Mouse (Mus musculus): ENCODE data around the gene Stab2. TPM values are rescaled to one million over a fixed set of nuclear protein-coding genes. Genes with fewer than 3 reads are reported as not detected.

The Stab2 gene
- polyA plus RNA-seq, 1 experiment from 2014 or later: 0.17 TPM

DNA sequence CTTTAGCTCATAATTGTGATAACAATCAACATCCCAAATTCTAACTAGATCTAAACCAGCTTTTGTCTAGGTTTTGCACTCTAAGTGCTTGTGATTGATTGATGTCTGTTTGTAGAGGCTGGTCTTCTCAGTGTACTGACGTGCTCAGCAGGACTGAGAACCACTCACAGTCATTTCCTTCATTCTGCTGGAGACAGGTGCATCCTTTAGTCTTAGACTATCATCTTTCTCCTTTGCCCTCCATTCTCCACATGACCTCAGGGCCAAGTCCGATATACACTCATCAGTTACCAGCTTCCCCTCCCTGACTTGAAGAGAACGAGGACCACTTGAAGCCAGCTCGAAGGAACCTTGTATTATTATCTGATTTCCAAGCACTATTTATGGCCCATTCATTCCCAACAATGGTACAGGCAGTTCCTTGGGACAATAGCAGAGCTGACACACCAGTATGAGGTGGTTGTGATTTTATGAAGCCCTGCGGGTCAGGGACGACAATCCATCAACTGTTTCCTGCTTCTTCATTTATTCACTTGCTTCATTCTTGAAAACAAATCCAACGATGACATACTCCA lies 6.7 kb upstream of the Stab2 start:
- no peak for ATAC-seq (ENCODE audit: low FRiP score, low TSS enrichment)

GRCm38 (mm10) chr10:87012087-87012486 lies 4.3 kb upstream of the Stab2 start:
- Histone ChIP-seq H3K27me3 (ENCODE audit: control insufficient read depth, insufficient read depth, low read length) (no peaks in the 10 kb centered on the region), H3K4me2 (replicated peaks; ENCODE audit: low read depth) (no peak overlapping the region), H3K4me1 (replicated peaks; ENCODE audit: control insufficient read depth, insufficient read depth) (no peaks in the 10 kb centered on the region), H3K9me3 (ENCODE audit: control insufficient read depth, low read length) (no peaks in the 10 kb centered on the region), H3K9ac (ENCODE audit: low read length) (no peak overlapping the region), H3K27ac (replicated peaks) (no peak overlapping the region), H3K36me3 (ENCODE audit: control insufficient read depth, insufficient read depth, low read length) (no peaks in the 10 kb centered on the region), H3K4me3 (ENCODE audit: low read depth, low read length) (no peak overlapping the region)
- ATAC-seq (ENCODE audit: low FRiP score, low TSS enrichment) (no peak), DNase-seq (ENCODE audit: low spot score) (no peak)
- TF ChIP-seq EP300 (optimal IDR thresholded peaks at IDR 0.05) (no peak), CTCF (IDR thresholded peaks at IDR 0.05; ENCODE audit: low read depth) (no peak)
- 89% methylated on average over 7 of the region's 7 CpGs for WGBS

More for the DNA sequence above, 6.7 kb upstream of the Stab2 start:
- H3K36me3 ChIP-seq (ENCODE audit: control insufficient read depth, insufficient read depth, low read length): no peaks in the 10 kb centered on the region
- H3K27me3 ChIP-seq (ENCODE audit: control insufficient read depth, insufficient read depth, low read length): no peaks in the 10 kb centered on the region
- H3K4me2 ChIP-seq (replicated peaks; ENCODE audit: low read depth): no peak overlapping the region
- no peak overlapping the region for H3K9ac ChIP-seq (ENCODE audit: low read length)
- TF ChIP-seq EP300 (optimal IDR thresholded peaks at IDR 0.05) (no peak), CTCF (IDR thresholded peaks at IDR 0.05; ENCODE audit: low read depth) (no peak)
- no peaks in the 10 kb centered on the region for H3K4me1 ChIP-seq (replicated peaks; ENCODE audit: control insufficient read depth, insufficient read depth)
- no peak overlapping the region for H3K4me3 ChIP-seq (ENCODE audit: low read depth, low read length)
- H3K27ac ChIP-seq (replicated peaks): no peak overlapping the region
- 65% methylated on average over 7 of the region's 7 CpGs for WGBS
- no peaks in the 10 kb centered on the region for H3K9me3 ChIP-seq (ENCODE audit: control insufficient read depth, low read length)
- no peak for DNase-seq (ENCODE audit: low spot score)

DNA sequence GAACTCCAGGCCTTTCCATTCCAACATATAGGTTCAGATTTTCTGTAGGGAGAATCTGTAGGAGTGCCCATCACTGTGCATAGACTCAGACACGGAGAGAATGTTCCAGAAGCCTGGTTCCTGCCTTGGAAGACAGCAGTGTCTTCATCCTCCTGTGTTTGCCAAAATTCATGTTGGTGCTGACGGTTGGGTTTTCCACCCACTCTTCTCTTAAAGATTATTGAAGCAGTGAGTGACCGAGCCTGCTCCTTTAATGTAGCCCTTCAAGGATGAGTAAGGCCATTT lies 332 bp upstream of the Stab2 start:
- H3K4me1 ChIP-seq (replicated peaks; ENCODE audit: control insufficient read depth, insufficient read depth): no peaks in the 10 kb centered on the region
- 74% methylated on average over 3 of the region's 3 CpGs for WGBS
- DNase-seq (ENCODE audit: low spot score) (no peak), ATAC-seq (ENCODE audit: low FRiP score, low TSS enrichment) (no peak)
- no peak overlapping the region for H3K4me3 ChIP-seq (ENCODE audit: low read depth, low read length)
- no peak for TF ChIP-seq EP300 (optimal IDR thresholded peaks at IDR 0.05)
- no peak for TF ChIP-seq CTCF (IDR thresholded peaks at IDR 0.05; ENCODE audit: low read depth)
- no peaks in the 10 kb centered on the region for H3K9me3 ChIP-seq (ENCODE audit: control insufficient read depth, low read length)
- H3K27me3 ChIP-seq (ENCODE audit: control insufficient read depth, insufficient read depth, low read length): no peaks in the 10 kb centered on the region
- H3K27ac ChIP-seq (replicated peaks): no peak overlapping the region
- no peak overlapping the region for H3K4me2 ChIP-seq (replicated peaks; ENCODE audit: low read depth)
- no peak overlapping the region for H3K9ac ChIP-seq (ENCODE audit: low read length)
- H3K36me3 ChIP-seq (ENCODE audit: control insufficient read depth, insufficient read depth, low read length): no peaks in the 10 kb centered on the region

- H3K27ac ChIP-seq (replicated peaks): no peak overlapping the region
- H3K9me3 ChIP-seq (ENCODE audit: control insufficient read depth, low read length): no peaks in the 10 kb centered on the region
- 73% methylated on average over 14 of the region's 14 CpGs for WGBS
These were observed 15.4 kb downstream of the Stab2 start for GRCm38 (mm10) chr10:86992238-86992976.

DNA sequence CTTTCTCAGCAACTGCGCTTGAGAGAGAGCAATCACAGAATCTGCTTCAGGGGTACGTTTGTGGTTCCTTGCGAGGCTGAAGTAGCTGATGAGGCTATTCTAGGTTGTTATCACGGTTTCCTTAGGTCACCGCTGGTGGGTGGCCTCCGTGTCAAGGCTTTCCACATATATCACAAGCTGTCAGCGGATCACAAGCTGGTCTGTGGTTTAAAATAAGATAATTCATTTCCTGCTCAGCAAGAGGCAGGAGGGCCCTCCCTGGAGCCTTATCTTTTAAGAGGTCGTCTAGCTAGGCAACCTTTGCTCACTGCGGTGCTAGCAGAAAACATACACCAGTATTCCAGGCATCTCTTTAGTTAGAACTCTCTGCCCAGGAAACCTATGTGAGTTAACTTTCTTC lies 17.2 kb downstream of the Stab2 start:
- WGBS: 29% methylated on average over 9 of the region's 9 CpGs
- Histone ChIP-seq H3K27me3 (ENCODE audit: control insufficient read depth, insufficient read depth, low read length) (no peaks in the 10 kb centered on the region), H3K9ac (ENCODE audit: low read length) (no peak overlapping the region), H3K4me2 (replicated peaks; ENCODE audit: low read depth) (no peak overlapping the region), H3K4me1 (replicated peaks; ENCODE audit: control insufficient read depth, insufficient read depth) (no peaks in the 10 kb centered on the region), H3K9me3 (ENCODE audit: control insufficient read depth, low read length) (no peaks in the 10 kb centered on the region), H3K36me3 (ENCODE audit: control insufficient read depth, insufficient read depth, low read length) (no peaks in the 10 kb centered on the region), H3K4me3 (ENCODE audit: low read depth, low read length) (no peak overlapping the region), H3K27ac (replicated peaks) (no peak overlapping the region)
- TF ChIP-seq CTCF (IDR thresholded peaks at IDR 0.05; ENCODE audit: low read depth): no peak
- peak; percentile 59 for DNase-seq (ENCODE audit: low spot score)
- peak; percentile 79; the same call in 1 of the 2 replicates for ATAC-seq (ENCODE audit: low FRiP score, low TSS enrichment)

More at GRCm38 (mm10) chr10:86992238-86992976, 15.4 kb downstream of the Stab2 start:
- no peak for TF ChIP-seq CTCF (IDR thresholded peaks at IDR 0.05; ENCODE audit: low read depth)
- TF ChIP-seq EP300 (optimal IDR thresholded peaks at IDR 0.05): no peak
- DNase-seq (ENCODE audit: low spot score) (no peak), ATAC-seq (ENCODE audit: low FRiP score, low TSS enrichment) (no peak)
- no peak overlapping the region for H3K4me2 ChIP-seq (replicated peaks; ENCODE audit: low read depth)
- no peaks in the 10 kb centered on the region for H3K4me1 ChIP-seq (replicated peaks; ENCODE audit: control insufficient read depth, insufficient read depth)
- H3K4me3 ChIP-seq (ENCODE audit: low read depth, low read length): no peak overlapping the region
- no peak overlapping the region for H3K9ac ChIP-seq (ENCODE audit: low read length)
- no peaks in the 10 kb centered on the region for H3K27me3 ChIP-seq (ENCODE audit: control insufficient read depth, insufficient read depth, low read length)
- H3K36me3 ChIP-seq (ENCODE audit: control insufficient read depth, insufficient read depth, low read length): no peaks in the 10 kb centered on the region

GRCm38 (mm10) chr10:86989838-86990237 lies 18.0 kb downstream of the Stab2 start:
- Histone ChIP-seq H3K27me3 (ENCODE audit: control insufficient read depth, insufficient read depth, low read length) (no peaks in the 10 kb centered on the region), H3K4me1 (replicated peaks; ENCODE audit: control insufficient read depth, insufficient read depth) (no peaks in the 10 kb centered on the region), H3K4me2 (replicated peaks; ENCODE audit: low read depth) (no peak overlapping the region), H3K4me3 (ENCODE audit: low read depth, low read length) (no peak overlapping the region), H3K9me3 (ENCODE audit: control insufficient read depth, low read length) (no peaks in the 10 kb centered on the region), H3K27ac (replicated peaks) (no peak overlapping the region), H3K36me3 (ENCODE audit: control insufficient read depth, insufficient read depth, low read length) (no peaks in the 10 kb centered on the region), H3K9ac (ENCODE audit: low read length) (no peak overlapping the region)
- ATAC-seq (ENCODE audit: low FRiP score, low TSS enrichment) (no peak), DNase-seq (ENCODE audit: low spot score) (no peak)
- no peak for TF ChIP-seq CTCF (IDR thresholded peaks at IDR 0.05; ENCODE audit: low read depth)
- TF ChIP-seq EP300 (optimal IDR thresholded peaks at IDR 0.05): no peak
- WGBS: 65% methylated on average over 8 of the region's 8 CpGs
